Mouse (Mus musculus): Measurements from ENCODE around the gene Tob1.

DNA sequence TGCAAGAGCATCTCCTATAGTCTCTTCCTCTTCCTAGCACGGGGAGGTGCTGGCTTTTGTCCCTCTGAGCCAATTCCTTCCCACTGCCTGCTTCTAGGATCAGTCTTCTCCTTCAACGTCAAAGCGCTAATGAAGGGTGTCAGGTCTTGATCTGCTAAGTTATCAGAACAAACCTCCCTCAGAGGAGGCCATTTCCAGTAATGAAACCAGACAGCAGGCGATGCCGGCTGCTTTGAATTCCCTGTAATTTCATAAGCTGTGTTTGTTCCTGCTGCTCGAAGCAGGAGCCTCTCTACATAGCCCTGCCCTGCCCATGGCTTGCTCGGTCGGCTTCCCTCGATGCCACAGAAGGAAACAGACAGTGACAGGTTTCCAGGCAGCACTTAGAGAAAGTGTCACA lies 33.1 kb downstream of the Tob1 start:
- TF ChIP-seq CTCF (IDR thresholded peaks at IDR 0.05; ENCODE audit: extremely low read depth, insufficient read depth, insufficient read length, insufficient replicate concordance): no peak
- no peak for TF ChIP-seq POLR2A (IDR thresholded peaks at IDR 0.05; ENCODE audit: low read depth, low read length)
